Mouse (Mus musculus) 3T3-L1 (cell line): ENCODE data around the gene Nrarp.
A peak's percentile ranks its signal among the peaks of the same experiment; 100 is the strongest.

ENCODE experiments used
- DNase-seq: peaks from one replicate; pipeline ENCODE4 v3.0.0-alpha.2; 2015; ENCODE audit warnings: low read depth, low spot score

Gene Nrarp

DNA sequence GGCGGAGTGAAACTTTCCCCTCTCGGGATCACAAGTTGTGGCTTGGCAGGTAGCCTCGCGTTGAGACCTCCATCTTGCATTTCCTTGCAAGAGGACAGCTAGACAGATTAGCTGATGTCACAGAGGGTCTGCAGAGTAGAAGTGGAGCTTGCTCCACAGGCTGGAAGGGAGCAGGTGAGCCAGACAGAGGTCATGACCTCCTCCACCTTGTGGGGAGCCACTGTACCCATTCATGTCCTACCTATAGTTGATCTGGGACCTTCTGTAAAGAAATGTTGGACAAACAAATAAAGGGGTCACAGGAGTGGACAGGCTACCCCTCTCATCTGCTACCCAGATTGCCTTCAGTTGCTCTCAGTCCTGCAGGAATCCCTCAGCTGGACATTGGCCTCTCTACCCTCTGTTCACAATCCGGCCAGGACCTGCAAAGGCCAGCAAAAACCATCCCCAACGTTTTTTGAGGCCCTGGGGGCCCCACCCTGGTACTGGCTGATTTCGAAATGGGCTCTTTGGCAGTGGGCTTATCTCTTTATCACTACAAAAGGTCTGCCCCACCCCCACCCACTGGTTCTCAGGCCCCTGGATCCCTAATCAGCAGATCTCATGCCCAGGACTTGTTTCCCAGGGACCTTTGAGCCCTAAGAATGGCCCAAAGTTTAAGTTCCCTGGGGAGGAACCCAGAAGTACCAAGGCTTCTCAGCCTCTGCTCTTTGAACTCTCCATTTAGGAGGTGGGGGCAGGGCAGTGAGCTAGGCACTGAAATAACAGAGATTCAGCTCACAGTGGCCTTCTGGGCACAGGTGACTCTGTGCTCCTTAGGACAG lies 5.5 kb upstream of the Nrarp start:
- DNase-seq: no peak

DNA sequence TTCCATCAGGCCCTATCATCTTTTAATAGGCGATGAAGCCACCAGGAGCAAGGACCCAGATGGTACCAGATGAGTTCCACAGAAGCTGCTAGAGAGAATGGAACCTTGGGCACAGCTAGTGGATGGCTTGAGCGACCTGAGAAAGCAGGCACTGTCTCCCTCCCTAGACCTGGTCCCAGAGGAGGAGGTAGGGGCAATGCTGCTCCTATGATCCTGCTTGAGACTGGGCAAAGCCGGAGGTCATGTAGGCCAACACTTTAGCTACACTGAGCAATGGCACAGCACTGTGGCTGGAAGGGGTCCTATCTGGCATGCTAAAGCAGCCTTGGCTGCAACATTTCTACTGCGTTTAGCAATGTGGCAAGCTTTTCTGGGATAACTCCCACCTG lies 4.9 kb upstream of the Nrarp start:
- DNase-seq: no peak

DNA sequence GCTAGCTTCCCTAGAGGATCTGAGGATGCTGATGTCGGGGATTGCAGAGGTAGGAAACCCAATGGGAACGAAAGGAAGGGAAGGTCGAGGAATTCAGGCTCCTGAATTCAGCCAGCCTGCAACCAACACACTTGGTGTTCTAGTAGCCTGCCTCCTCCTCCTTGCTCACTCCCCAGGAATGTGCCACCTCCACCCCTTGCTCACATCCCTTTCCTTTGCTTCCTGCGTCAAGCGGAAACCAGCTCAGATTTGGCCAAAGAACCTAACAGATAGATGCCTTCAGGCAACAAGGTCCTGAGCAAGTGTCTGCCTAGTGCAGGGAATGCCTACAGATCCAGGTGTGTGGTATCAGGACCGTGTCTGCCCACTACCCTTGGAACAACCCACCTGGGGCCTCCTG lies 4.0 kb upstream of the Nrarp start:
- DNase-seq: peak; percentile 74

DNA sequence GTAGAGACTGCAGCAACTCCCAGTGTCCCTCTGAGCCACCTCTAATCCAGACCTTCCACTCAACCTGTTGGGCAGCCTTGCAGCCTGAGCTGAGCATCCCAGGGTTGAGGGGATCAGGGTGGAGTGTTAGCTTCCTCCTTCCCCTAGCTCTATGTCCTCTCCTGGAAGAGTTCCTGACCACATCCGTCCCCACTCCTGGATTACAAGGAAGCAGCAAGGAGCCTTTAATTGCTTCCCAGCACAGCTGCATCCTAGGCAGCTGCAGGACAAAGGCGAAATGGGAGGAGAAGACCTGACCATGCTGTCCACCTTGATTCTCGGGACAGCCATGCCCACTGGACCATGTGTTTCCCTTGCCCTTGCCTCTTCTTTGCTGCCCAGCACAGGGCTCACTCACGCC lies 3.5 kb upstream of the Nrarp start:
- no peak for DNase-seq

DNA sequence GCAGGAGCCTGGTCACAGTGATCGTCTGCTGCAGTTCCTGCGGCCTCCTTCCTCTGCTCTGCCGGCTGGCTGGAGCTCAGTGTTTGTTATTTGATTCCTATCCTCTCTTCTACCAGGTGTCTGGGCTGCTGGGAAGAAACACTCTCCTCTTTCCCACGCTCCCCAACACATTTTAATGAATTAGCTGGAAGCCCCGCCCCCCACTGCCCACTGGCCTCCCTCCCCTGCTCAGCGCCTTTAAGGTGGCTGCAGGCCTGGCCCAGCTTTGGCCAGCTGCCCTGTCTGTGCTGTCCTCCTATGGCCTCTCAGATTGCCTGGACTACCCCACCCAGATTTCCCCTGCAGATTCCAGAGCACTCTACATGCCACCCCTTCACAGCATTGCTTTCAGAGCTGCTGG lies 2.9 kb upstream of the Nrarp start:
- DNase-seq: no peak

DNA sequence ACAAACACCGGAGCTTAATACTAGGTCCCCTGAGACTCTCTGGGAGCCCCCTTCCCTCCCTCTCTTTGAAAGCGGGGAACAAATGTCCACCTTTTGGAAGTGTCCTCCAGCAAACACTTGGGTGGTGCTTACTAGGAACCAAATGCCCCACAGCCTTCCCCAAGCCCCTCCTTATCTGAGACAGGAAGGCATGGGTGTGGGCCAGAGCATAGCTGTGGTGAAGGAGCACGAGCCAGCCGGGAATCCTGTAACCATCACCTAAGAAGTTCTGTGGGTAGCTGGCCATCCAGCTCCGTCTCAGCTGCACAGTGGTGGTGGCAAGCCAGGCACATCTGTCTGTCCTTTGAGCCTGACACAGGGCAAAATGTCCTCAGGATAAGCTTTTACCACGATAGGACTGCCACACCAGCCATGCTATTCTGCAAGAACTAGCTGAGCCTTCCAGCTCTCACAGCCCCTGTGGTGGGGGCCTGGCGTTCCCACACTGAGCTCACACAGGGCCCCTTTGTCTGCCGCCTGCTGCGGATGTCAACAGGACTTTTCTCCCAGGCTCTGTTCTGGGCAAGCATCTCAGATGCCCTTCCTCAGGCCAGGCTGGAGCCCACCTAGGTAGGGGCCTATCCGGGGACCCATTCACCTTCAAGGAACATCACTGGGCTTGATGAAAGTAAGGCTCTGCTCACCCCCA lies 2.1 kb upstream of the Nrarp start:
- DNase-seq: no peak

DNA sequence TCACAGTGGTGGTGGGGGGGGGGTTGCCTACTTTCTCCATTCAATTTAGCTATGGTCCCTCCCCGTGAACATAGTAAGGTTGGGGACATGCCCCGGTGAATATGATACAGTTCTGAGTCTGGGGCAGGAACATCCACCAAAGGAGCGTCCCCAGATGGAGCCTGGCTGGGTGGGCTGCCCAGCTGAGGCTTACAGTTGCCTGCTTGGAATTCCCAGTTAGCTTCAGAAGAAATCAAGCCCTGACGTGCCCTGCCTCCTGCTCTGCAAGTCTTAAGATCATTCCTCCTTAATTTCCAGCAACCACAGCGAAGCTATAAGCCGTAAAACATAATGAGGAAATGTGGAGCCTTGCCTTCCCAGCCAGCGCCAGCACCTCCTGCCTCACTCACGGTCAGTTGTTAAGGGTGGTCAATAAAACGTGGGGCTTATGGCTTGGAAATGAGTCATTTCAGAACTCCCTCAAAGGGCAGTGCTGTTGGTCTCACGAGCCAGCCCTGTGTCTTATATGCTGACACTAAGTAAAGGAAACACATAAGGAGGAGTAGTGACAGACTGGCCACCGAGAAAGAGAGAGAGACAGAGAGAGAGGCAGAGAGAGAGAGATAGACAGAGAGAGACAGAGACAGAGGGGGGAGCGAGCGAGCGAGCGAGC lies 866 bp upstream of the Nrarp start:
- no peak for DNase-seq

DNA sequence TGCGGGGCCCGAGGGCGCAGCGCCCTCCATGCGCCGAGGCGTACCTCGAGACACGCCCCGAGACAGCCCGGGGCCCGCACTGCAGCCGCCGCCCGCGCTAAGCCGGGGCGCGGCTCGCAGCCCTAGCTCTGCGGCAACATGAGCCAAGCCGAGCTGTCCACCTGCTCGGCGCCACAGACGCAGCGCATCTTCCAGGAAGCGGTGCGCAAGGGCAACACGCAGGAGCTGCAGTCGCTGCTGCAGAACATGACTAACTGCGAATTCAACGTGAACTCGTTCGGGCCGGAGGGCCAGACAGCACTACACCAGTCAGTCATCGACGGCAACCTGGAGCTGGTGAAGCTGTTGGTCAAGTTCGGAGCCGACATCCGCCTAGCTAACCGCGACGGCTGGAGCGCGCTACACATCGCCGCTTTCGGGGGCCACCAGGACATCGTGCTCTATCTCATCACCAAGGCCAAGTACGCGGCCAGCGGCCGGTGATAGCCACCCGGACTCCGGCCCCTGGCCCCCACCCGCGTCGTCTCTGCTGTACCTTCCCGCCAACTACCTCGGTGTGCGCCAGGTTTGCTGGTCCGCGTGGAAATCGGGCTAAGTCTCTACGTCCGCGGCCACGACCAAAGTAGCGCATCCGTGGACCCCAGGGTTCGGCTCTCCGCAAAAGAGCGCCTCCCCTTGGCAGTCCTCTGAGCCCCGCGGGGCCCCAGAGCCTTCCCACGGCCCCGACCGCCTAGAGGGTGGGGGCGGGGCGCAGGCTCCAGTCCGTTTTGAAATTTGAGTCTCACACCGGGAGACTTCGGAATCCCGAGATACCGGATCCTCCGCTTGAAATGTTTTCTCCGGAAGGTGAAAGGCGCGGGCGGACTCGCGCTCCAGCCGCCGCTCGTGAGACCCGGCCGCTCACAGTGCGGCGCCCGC lies 674 bp downstream of the Nrarp start:
- DNase-seq: no peak

DNA sequence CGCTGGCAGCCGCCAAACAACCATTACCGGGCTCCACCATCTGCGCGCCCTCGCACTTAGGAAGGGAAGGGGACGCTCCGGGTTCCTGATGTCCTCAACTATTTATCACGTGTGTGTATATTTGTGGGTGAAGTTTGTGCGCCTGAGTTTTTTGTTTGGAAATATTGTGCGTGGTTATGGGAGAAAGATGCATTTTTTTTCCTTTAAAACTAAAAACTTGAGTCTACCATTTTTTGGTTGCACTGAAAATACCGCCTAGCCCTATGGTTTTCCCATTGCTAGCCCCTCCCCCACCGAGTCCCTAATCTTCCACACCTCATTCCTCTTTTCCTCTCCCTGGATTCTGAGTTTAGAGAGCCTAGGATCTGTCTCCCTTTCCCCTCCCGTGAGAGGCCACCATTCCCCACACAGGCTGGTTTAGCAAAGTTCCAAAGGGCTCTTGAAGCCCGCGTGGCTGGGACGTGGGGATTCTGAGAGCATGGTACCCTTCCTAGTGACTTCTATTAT lies 1.4 kb downstream of the Nrarp start:
- DNase-seq: no peak

DNA sequence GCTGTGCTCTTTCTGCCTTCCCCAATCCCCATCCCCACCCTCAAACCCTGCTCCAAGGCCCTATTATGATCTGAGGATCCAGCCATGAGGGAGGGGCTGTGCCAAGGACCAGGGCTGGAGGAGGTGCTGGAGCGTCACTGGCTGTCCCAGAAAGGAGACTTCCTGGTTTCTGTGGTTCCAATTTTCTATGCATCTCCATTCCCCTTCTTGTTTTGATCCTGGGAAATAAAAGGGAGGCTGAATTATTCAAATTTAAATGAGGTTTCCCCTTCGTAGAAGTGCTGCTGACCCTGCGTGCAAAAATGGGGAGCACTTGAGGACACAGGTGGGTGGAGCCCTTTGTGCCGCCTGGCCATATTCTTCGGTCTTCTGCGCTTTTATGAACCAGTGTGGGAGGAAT lies 2.1 kb downstream of the Nrarp start:
- DNase-seq: no peak

DNA sequence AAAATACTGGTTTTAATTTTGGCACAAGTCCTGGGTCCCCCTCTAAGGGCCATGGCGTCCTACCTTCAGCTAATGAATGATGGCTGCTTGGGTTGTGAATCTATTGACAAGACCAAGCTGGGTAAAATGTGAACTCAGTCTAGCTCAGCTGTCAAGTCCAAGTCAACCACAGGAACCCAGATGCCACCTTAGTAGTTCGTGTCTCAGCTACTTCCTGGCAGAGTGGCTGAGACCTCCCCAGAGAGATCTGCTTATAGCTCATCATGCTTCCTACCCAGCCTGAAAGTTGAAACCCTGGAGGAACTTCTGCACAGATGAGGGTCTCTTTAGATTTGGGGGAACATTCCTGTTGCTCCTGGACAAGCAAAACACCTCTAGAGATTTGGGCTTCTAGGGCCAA lies 2.8 kb downstream of the Nrarp start:
- DNase-seq: no peak

DNA sequence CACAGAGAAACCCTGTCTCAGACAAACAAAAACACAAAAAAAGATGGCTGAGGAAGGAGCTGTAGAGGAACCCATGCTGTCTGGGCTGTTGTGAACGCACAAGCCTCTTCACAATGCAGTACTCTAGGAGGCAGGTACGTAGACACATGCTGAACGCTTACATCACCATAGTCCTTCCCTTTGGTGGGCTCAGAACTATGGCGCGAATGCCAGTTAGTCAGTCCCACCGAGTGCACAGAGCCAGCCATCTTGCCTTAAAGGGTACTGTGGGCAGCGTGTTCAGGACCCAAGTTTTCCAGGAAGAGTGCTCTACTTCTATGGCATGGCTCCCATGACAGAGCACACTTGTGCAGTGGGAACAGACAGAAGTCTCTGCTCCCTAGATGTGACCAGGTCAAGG lies 3.9 kb downstream of the Nrarp start:
- DNase-seq: no peak

DNA sequence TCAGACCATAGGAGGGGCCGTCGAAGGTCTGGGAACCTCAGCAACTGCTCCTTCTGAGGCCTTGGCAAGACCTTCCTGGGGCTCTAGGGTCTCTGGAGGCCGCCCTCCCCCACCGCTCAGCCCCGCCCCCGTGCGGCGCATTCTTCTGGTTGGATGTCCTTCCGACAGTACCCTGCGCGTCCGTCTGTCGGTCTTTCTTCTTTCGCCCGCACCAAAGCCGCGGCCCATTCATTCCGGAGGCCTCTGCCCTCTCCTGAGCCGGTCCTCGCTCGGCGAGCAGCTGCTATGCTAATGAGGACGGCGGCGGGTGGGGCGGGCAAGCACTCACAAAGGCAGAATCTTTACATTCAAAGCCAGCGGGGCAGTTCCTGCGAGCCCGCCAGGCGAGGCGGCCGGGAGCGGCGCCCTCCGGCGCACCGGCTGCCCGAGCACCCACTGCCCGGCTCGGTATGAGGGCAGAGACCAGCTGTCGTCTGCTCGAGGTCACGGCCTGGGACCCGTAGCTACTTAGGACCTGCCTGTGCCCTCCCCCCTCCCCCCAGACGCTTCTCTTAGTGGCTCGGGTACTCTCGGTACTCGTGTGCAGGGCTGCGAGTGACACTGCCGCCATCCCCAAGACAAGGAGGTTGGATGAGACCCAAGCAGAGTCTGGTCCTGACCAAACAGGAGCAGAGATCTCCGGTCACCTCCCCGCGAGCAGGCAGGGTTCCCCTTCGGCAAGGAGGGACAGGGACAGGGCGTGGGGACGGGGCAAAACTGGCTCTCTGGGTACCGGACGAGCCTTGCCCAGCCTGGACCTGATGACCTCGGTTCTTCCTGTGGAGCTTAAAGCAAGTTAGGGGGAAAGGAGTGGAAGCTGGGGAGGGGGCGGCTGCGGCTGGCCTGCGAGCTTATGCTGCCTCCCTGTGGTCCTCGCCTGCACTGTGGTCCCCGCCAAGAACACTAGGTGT lies 5.3 kb downstream of the Nrarp start:
- no peak for DNase-seq

DNA sequence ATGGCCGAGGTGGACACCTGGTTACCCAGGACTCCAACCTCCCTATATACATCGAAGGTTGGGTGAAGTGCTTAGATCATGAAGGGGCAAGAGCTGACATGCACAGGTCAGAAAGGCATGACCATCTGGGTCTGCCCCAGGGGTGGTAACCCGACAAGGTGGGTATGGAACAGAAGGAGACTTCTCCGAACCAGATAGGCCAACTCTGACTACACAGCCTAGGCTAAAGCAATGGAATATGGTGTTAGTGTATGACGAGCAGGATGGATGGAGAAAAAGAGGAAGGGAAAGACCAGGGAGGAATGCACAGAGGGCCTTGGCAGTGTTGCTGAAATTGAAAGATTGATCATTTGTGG lies 6.0 kb downstream of the Nrarp start:
- no peak for DNase-seq

DNA sequence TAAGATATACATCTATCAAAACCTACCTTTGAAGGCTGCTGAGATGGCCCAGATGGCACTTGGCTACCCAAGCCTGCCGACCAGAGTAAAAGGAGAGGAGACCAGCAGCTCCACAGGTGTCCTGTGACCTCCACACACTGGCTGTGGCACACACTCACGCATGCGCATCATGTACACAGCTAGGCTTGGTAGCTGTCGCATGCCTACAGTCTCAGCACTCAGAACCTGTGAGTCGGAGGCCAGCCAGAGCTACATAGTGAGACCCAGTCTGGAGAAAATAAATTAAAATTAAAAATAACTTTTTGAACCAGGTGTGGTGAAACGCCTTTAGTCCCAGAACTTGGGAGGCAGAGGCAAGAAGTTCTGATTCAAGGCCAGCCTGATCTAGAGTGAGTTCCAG lies 7.3 kb downstream of the Nrarp start:
- DNase-seq: no peak

DNA sequence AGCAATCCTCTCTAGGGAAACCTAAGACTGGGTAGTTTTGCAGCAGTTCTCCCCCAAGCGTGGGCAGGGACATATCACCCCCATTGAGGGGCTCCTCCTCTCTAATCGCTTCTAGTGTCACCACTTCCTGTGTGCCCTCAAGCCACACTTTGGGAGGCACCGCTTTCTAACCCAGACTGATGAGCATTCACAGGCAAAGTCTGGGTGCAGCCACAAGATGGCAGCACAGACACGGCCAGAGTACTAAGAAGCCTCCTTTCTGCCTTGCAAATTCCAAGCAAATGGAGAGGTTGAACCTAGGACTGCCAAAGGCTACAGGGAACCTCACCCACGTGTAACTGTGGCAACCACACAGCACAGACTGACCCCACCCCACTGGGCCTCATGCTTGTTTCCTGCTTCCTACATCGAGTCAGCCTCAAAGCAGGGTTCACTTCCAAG lies 12.8 kb downstream of the Nrarp start:
- peak; percentile 95 for DNase-seq

DNA sequence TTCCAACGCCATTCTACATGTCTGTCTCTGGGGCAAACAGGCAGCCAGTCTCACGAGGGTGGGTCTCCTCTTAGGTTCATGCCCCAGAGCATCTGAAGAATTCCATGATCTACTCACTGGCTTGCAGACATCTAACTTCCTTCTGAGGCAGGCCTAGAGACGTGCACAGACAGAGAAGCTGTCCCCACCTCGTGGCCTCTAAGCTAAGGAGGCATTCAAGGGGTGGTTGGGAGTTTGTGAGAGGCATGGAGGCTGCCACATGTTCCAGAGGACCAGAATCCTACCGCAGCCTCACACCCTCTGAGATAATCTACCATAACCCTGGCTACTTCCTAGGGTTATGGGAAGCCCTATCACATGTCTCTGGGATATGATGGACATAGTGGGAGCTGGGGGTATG lies 13.4 kb downstream of the Nrarp start:
- DNase-seq: no peak

DNA sequence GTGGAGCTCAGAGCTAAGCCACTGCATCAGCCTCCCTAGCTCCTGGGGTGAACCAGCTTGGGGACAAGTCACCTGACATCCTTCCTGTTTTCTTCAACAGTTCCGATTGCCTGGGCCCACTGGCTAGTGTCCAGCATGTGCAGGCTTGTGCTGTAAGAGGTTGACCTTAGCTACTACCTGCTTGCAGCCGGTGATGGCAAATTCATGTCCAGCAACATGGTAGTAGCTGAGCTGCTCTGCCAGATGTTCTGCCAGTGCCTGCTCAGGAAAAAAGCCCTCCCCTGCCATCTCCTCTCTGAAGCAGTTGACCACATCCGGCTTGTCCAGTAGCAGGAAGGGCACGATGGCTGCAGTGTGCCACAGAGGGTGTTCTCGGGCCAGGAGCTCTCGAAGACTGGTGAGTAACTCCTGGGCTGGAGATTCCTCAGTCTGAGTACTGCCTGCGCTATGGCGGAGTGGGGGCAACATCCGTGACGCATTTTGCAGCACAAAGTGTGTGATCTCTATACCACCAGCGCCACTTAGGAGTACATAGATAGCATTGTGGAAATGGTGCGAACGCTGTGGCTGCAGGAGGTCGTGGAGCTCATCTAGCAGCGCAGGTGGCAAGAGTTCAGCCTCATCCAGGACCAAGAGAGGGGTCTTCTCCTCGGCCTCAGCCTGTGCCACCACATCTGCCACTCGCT lies 14.1 kb downstream of the Nrarp start:
- no peak for DNase-seq

DNA sequence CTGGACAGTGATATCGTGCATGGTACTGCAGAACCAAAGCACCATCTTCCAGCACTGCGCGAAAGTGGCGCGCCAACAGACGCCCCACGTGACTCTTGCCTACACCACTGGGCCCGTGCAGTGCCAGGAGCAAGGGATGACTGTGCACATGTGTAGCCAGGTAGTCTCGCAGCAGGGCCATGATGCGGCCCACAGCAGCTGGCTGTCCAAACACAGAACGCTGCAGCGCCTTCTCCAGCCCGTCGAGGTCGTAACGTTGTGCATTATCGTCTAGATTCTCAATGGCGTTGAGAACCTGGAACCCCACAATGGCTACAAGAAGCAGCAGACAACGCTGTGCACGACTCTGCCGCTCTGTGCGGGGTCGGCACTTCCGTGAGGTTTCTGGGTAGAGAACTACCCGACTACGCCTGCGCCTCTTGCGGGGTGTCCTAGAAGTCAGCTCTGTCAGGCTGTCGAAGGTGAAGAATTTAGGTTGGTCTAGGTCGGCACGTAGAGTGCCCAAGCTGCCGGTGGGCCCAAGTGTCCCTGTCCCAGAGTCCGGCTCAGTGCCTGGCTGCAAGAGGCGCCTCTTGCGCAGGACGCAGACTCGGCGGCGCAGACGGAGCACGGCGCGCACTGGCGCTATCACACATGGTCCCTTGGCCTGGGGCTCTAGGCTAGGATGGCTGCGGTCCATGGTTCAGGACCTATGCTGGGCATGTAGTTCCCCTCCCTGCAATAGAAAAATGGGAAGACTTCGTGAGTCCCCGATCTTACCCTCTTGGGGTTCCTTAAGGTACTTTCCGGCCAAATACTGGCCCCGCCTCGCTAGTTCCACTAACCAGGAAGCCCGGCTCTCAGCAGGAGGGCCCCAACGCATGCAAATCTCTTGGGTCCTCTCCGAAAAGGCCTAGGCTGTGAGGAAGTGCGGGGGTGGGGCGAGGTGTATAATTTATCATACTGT lies 14.9 kb downstream of the Nrarp start:
- DNase-seq: no peak
